Mouse (Mus musculus) small intestine, adult 2 months (tissue): ENCODE data around the gene Got2.

Source experiments
- CTCF ChIP-seq: fragments of 200-500 bp; IDR thresholded peaks from 2 replicates; pipeline ENCODE4 v1.5.1; 2012; ENCODE audit warnings: low read depth, mild to moderate bottlenecking, control low read depth, inconsistent platforms, low read length, moderate library complexity, mixed read lengths; ENCODE audit not compliant: insufficient replicate concordance, insufficient read length; ENCODE audit errors: extremely low read depth
- POLR2A ChIP-seq: fragments of 200-500 bp; IDR thresholded peaks from 2 replicates; pipeline ENCODE4 v1.6.1; 2012; ENCODE audit warnings: low read depth, mild to moderate bottlenecking, control low read depth, inconsistent platforms, low read length, moderate library complexity

DNA sequence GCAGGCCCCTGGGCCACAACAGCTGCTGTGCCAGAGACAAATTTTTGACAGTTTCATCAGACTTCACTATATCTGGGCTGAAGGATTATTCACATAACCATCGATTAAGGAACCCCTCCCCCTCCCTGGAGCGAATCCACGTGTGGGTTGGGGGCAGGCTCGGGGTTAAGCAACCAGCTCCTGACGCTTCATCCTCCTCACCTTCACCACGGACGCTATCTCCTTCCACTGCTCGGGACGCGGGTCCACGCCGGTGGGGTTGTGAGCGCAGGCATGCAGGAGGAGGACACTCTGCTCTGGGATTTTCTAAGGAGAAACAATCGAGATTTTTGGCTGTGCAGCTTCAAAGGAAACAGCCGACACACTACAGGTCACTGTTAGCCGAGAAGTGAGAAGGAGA lies 16.7 kb downstream of the Got2 start:
- TF ChIP-seq CTCF (no peak), POLR2A (no peak)
